ENCODE assay signal across 7 mouse cellular contexts in the genomic region with DNA sequence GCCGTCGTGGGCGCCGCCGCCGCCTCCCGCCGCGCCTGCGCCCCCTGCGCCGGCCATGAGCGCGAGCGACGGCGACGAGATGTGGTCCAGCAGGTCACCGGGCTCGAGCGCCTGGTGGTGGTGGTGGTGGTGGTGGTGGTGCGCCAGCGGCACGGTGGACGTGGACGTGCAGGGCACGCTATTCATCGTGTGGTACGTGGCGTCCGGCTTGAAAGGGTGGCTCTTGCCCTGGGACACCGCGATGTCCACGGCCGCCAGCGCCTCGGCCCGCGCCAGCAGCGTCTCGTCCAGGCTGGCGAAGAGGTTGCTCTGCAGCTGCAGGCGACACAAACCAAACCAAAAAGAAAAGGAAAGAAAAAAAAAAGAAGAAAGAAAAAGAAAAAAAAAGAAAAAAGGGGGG. TPM values are rescaled to one million over a fixed set of nuclear protein-coding genes. Genes with fewer than 3 reads are reported as not detected.
DNase-seq lines count a peak whose midpoint lies in the region; ATAC-seq and TF ChIP-seq lines count a peak whose summit lies in the region.

No protein-coding gene starts in this region.

- peaks cover 11% of the 10 kb centered on the region for H3K4me1 ChIP-seq in E14TG2a.4 (replicated peaks; ENCODE audit: low read depth, low read length)
- H3K4me1 ChIP-seq in ES-Bruce4 (ENCODE audit: control insufficient read depth, insufficient read depth, low read length), result no peaks in the 10 kb centered on the region
- peaks cover 21% of the 10 kb centered on the region for H3K4me1 ChIP-seq in heart, embryonic 16.5 days (ENCODE audit: control insufficient read depth, insufficient read depth, low read length)
- peaks cover 13% of the 10 kb centered on the region for H3K4me1 ChIP-seq in liver, postnatal 0 days (ENCODE audit: insufficient read depth)

- no peak for TF ChIP-seq EP300 in ES-Bruce4 (IDR thresholded peaks at IDR 0.05; ENCODE audit: insufficient read depth, low read depth, low read length)
- TF ChIP-seq EP300 in liver, postnatal 0 days (IDR thresholded peaks at IDR 0.05; ENCODE audit: low read depth), result no peak

- H3K27me3 ChIP-seq in E14TG2a.4 (ENCODE audit: insufficient read depth, low read length), result peaks cover 71% of the 10 kb centered on the region
- peaks cover 50% of the 10 kb centered on the region for H3K27me3 ChIP-seq in ES-Bruce4 (ENCODE audit: control insufficient read depth, insufficient read depth, low read length, poor library complexity, severe bottlenecking)
- H3K27me3 ChIP-seq in heart, embryonic 16.5 days (ENCODE audit: control insufficient read depth, insufficient read depth, low read length), result peaks cover 90% of the 10 kb centered on the region
- H3K27me3 ChIP-seq in liver, postnatal 0 days (ENCODE audit: insufficient read depth, low read length), result peaks cover 88% of the 10 kb centered on the region

- TF ChIP-seq POLR2A in ES-Bruce4 (IDR thresholded peaks at IDR 0.05; ENCODE audit: insufficient read depth, low read length), result no peak

- TF ChIP-seq CTCF in E14TG2a.4 (conservative IDR thresholded peaks at IDR 0.05; ENCODE audit: low read length) (no peak), ES-Bruce4 (IDR thresholded peaks at IDR 0.05; ENCODE audit: low read depth, low read length) (no peak)
- no peak for TF ChIP-seq CTCF in liver, postnatal 0 days (IDR thresholded peaks at IDR 0.05; ENCODE audit: low read depth)

- no peaks in the 10 kb centered on the region for H3K36me3 ChIP-seq in E14TG2a.4 (ENCODE audit: insufficient read depth, low read length)
- H3K36me3 ChIP-seq in ES-Bruce4 (ENCODE audit: control insufficient read depth, insufficient read depth, low read length, poor library complexity, severe bottlenecking), result no peaks in the 10 kb centered on the region
- H3K36me3 ChIP-seq in heart, embryonic 16.5 days (ENCODE audit: control insufficient read depth, insufficient read depth), result no peaks in the 10 kb centered on the region
- H3K36me3 ChIP-seq in liver, postnatal 0 days (replicated peaks; ENCODE audit: insufficient read depth, low read length), result no peaks in the 10 kb centered on the region

- H3K9ac ChIP-seq in ES-Bruce4 (ENCODE audit: low read depth, poor library complexity, severe bottlenecking), result peak overlapping the region; percentile 76
- H3K9ac ChIP-seq in heart, embryonic 16.5 days (ENCODE audit: low read length), result no peak overlapping the region
- H3K9ac ChIP-seq in liver, postnatal 0 days (replicated peaks), result no peak overlapping the region

- ATAC-seq in heart, embryonic 16.5 days (replicated peaks; ENCODE audit: extremely low read depth, insufficient read depth, low FRiP score), result no peak
- ATAC-seq in liver, postnatal 0 days, result no peak

- peak overlapping the region; percentile 83 for H3K4me3 ChIP-seq in E14TG2a.4 (replicated peaks; ENCODE audit: low read length)
- H3K4me3 ChIP-seq in ES-Bruce4 (ENCODE audit: low read depth, low read length), result peak overlapping the region; percentile 88
- peak overlapping the region; percentile 59 for H3K4me3 ChIP-seq in heart, embryonic 16.5 days (ENCODE audit: low read length)
- H3K4me3 ChIP-seq in liver, postnatal 0 days (ENCODE audit: low read depth, low read length), result no peak overlapping the region

- WGBS in heart, embryonic 16.5 days, result 1% methylated on average over 41 of the region's 43 CpGs
- under 1% methylated on average over 24 of the region's 43 CpGs for WGBS in liver, postnatal 0 days (ENCODE audit: insufficient replicate concordance)

- no peak for DNase-seq in liver, postnatal 0 days
- no peak for DNase-seq in left cerebral cortex, adult 8-10 months (ENCODE audit: low spot score in 2 of 2)
- no peak for DNase-seq in thymus, adult 18-20 months
- no peak for DNase-seq in cerebellum, adult 18-20 months

- H3K9me3 ChIP-seq in E14TG2a.4 (ENCODE audit: low read length) (no peaks in the 10 kb centered on the region; the same call in 1 of the 2 replicates), ES-Bruce4 (replicated peaks; ENCODE audit: control insufficient read depth, insufficient read depth, low read length, poor library complexity, severe bottlenecking) (no peaks in the 10 kb centered on the region)
- H3K9me3 ChIP-seq in heart, embryonic 16.5 days (replicated peaks; ENCODE audit: control insufficient read depth, low read length), result no peaks in the 10 kb centered on the region
- no peaks in the 10 kb centered on the region for H3K9me3 ChIP-seq in liver, postnatal 0 days (ENCODE audit: low read length)

- peak overlapping the region; percentile 23; the same call in 1 of the 2 replicates for H3K4me2 ChIP-seq in heart, embryonic 16.5 days (ENCODE audit: low read depth, low read length)
- peak overlapping the region; percentile 81; the same call in 1 of the 2 replicates for H3K4me2 ChIP-seq in liver, postnatal 0 days (ENCODE audit: low read depth, low read length)

- H3K27ac ChIP-seq in ES-Bruce4 (ENCODE audit: insufficient read depth, low read length), result no peak overlapping the region
- no peak overlapping the region for H3K27ac ChIP-seq in heart, embryonic 16.5 days (ENCODE audit: low read length)
- H3K27ac ChIP-seq in liver, postnatal 0 days (ENCODE audit: low read depth), result no peak overlapping the region

RNA-seq across cellular contexts. Expression of a gene that starts 1.2 kb away (rescaled TPM):
- polyA plus RNA-seq in ES-Bruce4 (2011; ENCODE audit: insufficient read depth, insufficient read length, low read depth, missing spikeins), result 3.7 and 3.8 TPM in 2 replicates
- polyA plus RNA-seq in heart, embryonic 16.5 days (2015; fragmentation: Nextera tagmentation; extraction: Ambion mirVana), result 0.11 and 0.28 TPM in 2 replicates
- 0.02 and 0.09 TPM in 2 replicates for polyA plus RNA-seq in liver, postnatal 0 days (2015; fragmentation: Nextera tagmentation; extraction: Ambion mirVana)
- total RNA-seq in left cerebral cortex, adult 8-10 months (2022), result under 1 TPM; 0.07 to 0.36 (median 0.13) TPM

RNA-seq across cellular contexts. Expression of a gene that starts 55.9 kb away (rescaled TPM):
- polyA plus RNA-seq in ES-Bruce4 (2011; ENCODE audit: insufficient read depth, insufficient read length, low read depth, missing spikeins), result 7.7 and 10.4 TPM in 2 replicates
- polyA plus RNA-seq in heart, embryonic 16.5 days (2015; fragmentation: Nextera tagmentation; extraction: Ambion mirVana), result 11.7 and 13.1 TPM in 2 replicates
- 4.0 and 4.3 TPM in 2 replicates for polyA plus RNA-seq in liver, postnatal 0 days (2015; fragmentation: Nextera tagmentation; extraction: Ambion mirVana)
- 10 to 100 TPM; 14.8 to 20.9 (median 18.5) TPM for total RNA-seq in left cerebral cortex, adult 8-10 months (2022)
